Mouse (Mus musculus) gastrocnemius, postnatal 36 days (tissue): ENCODE results near the gene Trappc12. TPM values are rescaled to one million over a fixed set of nuclear protein-coding genes. Genes with fewer than 3 reads are reported as not detected.
A peak's percentile ranks its signal among the peaks of the same experiment; 100 is the strongest.

Source experiments
- DNase-seq, 2 experiments: peaks; one replicate each; pipeline ENCODE4 v3.0.0; 2022
- intact Hi-C: fragments of 180-260 bp; cut with DNase I; formaldehyde crosslinking; loops from one replicate; pipeline ENCODE4 v1.15.1; 2025
- long read RNA-seq, 2 experiments: library from polyadenylated mRNA; stranded (forward); transcript quantifications; one replicate each; pipeline ENCODE4 v2.0.0; 2021
- total RNA-seq, 2 experiments: library from RNA; stranded (reverse); gene quantifications; 2 replicates each; pipeline ENCODE4 v1.2.3; 2021

Trappc12 gene
- 10 to 100 TPM; 13.8 to 16.6 TPM for total RNA-seq
- long read RNA-seq, experiment 1, partial matches to known transcripts = 2 of 8 reads
- long read RNA-seq, experiment 1, other reads (novel, unspliced or antisense) = 3 of 8 reads
- long read RNA-seq, experiment 2, partial matches to known transcripts = 0 of 7 reads
- long read RNA-seq, experiment 2, other reads (novel, unspliced or antisense) = 4 of 7 reads

DNA sequence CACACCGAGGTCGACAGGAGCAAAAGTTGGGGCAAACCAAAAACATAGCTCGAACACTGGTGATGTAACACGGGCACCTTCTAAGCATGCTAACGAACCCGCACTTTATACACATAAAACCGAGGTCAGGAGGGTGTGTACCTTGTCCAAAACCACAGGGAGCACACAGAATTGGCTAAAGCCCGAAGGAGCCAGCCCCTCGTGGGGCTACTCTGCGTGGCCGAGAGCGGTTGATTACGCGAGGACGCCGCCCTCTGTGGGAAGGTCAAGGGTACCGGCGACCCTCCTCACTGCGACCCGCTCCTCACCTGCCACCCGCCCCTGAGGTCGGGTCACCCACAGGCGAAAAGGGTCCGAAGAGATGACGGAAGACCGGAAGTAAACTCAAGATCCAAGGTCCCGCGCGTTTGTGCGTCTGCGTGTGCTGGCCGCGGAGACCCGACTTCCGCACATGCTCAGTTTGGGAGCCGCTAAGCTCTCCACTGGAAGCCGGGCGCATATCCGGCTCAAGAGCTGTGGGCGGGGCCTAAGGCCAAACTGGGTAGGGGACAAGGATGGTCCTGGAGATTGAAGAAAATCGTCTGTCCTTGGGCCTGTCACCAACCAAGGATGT, at the start of gene Trappc12:
Gene Trappc12 (minus strand): TSS at position 452 of the 613 bp plus-strand sequence.
- intact Hi-C loops = loop anchor here (5.0 kb wide), 1 partner anchor 113 kb away; the partner anchor contains the start of gene Rps7

DNA sequence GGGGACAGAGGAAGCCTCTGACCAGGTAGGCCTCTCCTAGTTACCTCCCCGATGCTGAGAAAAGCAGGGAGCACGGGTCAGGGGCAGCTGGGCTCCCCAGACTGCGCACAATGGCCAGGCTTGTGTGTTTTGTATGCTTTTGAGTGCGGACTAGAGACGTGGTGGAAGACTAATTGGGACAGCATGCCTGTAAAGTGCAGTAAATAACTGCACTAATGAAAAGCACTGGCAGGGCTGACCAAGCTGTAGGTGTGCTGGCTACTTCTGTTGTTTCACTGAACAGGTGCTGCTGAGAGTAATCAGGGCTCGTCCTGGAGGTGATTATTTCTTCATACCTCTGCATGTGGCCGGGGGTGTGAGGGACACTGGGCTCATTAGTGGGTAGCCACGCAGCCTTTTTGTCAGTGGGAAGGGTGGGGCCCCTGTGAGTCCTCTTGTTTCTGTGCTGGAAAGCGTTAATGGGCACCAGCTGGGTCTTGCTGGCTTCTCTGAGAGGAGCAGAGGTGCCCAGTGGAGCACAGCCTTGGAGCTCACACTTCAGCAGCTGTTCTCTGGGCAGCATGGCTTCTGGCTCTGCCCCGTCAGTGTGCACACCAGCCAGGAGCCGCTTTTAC, 49.6 kb upstream of the Trappc12 start:
- no peak for DNase-seq
- intact Hi-C loops = no loop called here

More for the DNA sequence above, at the start of gene Trappc12:
- peak; percentile 72 to 84 for DNase-seq

DNA sequence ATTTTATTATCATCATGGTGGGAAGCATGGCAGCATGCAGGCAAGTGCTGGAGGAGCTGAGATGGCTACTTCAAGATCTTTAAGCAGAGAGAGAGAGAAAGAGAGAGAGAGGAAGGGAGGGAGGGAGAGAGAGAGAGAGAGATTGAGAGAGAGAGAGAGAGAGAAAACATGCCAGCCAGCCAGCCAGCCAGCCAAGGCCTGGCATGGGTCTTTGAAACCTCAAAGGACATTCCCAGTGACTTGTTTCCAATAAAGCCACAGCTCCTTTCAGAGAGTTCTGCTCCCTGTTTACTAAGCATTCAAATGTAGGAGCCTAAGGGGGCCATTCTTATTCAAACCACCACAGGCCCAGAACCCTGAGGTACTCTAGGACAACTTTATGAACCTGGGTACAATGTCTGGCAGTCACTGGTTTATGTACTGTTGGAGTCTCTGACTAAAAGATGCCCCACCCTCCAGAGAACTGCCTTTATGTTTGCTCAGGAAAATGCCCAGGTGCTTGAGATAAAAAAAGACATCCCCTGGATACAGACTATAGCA, 46.7 kb upstream of the Trappc12 start:
- intact Hi-C loops = no loop called here
- DNase-seq = no peak

DNA sequence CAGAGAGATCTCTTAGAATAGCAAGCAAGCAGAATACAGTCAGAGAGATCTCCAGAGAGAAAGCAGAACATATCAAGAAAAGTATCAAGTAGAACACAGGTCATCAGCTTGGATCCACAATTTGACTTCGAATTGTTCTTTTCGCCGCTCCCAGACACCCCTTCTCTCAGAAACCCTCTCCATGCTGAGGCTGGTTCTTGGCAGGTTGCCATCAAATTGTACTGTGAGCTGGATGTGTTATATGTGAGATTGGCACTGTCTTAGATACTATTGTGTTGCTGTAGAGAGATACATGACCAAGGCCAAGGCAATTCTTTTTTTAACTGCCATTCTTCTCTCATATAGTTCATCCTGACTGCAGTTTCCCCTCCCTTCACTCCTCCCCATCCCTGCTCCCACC, 44.8 kb upstream of the Trappc12 start:
- intact Hi-C loops = no loop called here
- DNase-seq = no peak

DNA sequence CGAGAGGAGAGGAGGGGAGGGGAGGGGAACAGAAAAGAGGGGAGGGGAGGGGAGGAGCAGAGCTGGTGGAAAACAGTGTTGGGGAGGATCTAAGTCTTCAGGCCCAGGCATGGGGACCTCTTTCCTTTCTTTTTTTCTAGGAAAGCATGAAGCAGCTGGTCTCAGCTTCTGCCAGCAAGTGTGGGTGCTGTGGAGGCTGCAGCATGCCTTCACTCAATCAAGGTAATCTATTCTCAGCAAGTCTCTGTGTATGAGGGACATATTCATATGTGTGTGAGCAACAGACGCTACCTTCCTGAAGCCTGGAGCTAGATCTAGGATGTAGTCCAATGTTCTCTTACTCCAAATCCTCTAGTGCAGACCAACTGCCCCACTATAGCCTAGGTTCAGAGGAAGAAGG, 43.4 kb upstream of the Trappc12 start:
- intact Hi-C loops = no loop called here

DNA sequence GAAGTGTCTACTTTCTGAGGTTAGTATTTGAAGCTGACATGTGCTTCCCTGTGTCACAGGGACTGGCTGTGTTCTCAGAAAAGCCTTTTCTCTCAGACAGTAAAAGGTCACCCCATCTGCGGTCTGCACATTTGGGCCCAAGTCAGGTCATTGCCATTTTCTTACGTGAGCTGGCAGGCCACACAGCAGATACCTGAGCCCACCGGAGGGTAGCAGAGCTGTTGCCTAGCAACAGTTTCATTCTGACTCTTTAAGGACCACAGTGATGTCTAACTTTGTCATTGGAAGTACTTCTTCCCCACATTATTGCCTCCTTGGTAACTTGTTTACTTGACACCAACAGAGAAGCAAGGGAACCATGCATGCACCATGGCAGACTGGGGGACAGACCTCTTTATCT, 42.3 kb upstream of the Trappc12 start:
- DNase-seq = no peak
- intact Hi-C loops = no loop called here

More for the DNA sequence above, 43.4 kb upstream of the Trappc12 start:
- DNase-seq = no peak

DNA sequence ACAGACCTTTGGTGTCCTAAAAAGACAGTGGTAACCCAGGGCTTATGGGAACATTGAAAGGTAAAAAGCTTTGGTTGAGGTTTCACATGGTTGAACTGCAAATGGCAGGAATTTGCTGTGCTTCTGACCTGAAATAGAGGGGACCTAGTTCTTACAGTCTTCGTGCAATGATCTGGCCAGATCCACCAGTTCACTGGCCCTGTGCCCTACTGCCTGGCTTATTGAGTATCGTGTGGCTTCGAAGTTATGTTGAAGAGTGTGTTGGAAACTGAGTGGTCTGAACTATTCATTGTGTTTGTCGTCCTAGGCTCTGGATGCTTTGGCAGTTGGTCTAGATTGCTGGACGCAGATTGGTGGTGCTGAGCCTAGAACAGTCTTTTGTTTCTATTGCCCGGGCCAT, 36.0 kb upstream of the Trappc12 start:
- no peak for DNase-seq
- intact Hi-C loops = no loop called here

DNA sequence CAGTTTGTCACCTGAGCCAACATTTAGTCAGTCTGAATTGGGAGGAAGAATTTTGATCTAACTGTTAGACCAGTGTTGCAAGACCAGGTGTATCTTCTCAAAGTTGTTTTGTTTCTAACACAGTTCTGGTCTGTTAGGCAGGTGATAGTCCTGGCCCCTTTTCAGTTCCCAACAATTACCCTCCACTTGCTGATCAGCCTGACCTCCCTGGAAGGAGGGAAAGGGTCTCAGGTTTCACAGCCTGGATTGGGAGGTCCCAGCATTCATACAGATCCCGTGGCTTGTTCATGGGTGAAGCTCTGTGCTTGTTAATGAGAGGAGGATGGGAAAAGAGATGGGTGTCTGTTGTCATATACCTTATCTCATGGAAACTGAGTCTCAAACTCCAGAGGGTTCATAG, 35.0 kb upstream of the Trappc12 start:
- intact Hi-C loops = no loop called here
- DNase-seq = no peak

DNA sequence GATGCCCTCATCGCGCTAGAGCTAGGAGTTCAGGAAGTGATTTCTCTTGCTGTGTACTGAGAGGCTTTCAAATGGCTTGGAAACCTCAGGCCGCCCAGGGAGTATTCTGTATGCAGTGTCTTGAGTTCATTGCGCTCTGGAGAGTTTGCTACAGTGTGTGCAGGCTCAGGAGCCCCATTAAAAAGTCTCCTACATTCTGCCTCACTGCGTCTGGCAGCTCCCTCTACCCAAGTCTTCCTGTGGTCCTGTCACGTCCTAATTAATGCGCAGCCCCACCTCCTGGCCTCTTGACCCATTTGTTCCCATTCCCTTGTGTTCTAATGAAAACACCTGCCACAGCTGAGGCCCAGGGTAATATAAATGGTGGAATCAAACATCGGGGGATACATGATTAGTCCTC, 34.6 kb upstream of the Trappc12 start:
- intact Hi-C loops = no loop called here
- DNase-seq = no peak

DNA sequence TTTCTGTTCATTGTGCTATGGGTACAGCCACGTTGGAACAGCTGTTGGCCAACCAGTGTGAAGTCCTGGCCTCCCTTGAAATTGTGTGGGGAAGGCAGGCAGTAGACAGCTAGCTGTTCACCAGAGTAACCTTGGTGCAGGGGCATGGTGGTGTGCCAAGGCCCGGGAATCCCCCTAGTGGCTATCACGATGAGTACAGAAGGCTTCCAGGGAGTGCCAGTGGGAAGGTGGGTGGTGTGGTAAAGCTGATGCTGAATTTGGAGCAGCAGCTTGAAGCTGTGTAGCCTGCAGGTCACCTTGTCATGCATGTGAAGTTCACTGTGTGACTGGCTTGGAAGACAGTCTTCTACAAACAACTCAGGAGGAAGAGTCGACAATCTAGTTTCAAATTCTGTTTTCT, 34.1 kb upstream of the Trappc12 start:
- intact Hi-C loops = no loop called here
- no peak for DNase-seq

DNA sequence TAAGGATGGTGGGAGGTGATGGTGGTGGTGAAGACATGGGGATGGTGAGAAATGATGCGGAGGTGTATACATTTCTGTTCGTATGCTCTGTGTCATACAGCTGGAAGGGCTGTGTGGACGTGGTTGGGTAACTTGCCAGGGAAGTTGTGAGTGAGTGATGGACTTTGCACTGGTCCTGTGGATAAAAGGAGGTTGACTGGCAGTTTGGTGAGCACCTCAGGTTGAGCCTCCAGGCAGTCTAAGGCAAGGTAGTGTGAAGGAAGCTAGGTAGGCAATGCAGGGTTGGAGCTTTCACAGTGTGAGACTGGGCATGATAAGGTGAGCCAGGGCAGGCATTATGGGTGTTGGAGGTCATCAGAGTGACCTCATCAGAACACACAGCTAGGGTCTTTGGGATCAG, 32.4 kb upstream of the Trappc12 start:
- DNase-seq = no peak
- intact Hi-C loops = no loop called here

DNA sequence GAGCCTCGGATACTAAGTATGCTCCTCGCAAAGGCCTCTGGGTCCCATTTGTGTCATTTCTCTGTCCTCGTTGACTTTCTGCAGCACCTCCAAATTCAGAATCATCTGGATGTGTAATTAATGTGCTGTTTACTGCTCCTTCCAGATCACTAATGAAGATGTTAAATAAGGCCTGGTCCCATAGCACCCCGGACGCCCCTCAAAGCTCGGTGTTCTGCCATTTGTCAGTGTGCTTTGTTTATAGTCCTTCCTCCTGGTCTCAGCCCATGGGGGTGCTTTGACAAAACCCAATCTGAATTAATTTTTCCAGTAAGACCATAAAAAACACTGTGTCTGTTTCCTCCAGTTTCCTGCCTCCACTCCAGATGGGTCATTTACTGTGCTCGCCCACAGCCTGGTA, 29.9 kb upstream of the Trappc12 start:
- intact Hi-C loops = no loop called here
- DNase-seq = no peak

DNA sequence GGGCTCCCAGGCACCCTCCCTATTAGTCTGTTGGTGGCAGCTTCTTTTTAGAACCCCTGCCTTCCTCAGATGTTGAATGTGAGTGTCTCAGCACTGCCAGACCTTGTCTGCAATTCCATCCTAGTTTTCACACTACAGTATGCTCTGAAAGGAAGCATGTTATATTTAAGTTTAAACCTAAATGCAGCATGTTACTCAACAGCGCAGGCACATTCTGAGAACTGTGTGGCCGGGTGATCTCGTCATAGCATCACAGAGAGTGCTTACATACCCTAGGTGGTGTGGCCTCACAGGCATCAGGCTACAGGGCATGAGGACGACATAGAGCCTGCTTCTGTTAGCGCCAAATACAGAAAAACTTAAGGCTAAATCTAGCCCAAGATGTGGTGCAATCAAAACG, 25.4 kb upstream of the Trappc12 start:
- intact Hi-C loops = no loop called here
- no peak for DNase-seq

DNA sequence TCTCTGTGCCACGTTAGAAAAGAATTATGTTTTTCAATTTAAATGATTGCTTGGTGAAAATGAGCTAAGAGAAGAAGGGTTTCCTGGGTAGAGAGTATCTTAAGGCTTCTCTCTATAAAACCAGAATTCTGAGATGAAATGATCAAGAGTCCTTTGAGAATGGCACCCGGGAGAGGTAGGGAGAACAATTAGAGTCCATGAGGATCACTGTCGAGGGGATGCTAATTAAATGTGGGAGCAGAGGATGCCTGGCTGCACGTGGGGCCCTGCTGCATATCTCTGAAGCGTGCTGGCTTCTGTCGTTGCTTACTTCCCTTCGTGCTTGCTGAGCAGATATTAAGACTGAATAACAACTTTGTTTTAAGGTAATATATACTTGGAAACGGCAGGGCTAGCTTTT, 24.8 kb upstream of the Trappc12 start:
- DNase-seq = no peak
- intact Hi-C loops = no loop called here

DNA sequence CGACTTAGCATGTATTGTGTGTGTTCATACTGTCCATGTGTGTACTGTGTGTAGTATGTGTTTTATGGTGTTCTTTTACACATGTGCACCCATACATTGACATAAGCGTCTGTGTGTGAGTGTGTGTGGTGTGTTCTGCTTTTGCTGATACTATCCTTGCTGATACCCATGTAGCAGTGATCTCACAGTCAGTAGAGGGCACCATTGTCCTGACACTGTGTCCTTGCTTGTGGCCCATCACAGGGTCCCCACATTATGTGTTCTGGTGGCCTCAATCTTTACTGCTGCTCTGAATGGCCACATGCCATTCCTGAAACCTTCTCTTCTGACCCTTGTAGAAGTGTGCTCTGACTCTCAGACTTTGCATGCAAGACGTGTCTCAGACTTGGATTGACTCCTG, 23.5 kb upstream of the Trappc12 start:
- intact Hi-C loops = no loop called here

DNA sequence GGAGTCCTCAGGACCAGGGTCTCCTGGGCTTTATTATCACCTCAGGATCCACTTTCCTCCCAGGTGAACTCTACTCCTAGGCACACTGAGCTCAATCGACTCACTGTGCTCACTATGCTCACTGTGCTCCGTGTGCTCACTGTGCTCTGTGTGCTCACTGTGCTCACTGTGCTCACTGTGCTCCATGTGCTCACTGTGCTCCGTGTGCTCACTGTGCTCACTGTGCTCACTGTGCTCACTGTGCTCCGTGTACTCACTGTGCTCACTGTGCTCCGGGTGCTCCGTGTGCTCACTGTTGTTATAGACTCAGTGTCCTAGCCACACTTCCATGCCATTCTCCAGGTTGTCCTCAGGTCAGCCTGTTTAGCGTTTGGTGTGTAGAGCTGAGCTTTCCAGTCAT, 19.7 kb upstream of the Trappc12 start:
- intact Hi-C loops = no loop called here
- DNase-seq = no peak

More for the DNA sequence above, 23.5 kb upstream of the Trappc12 start:
- DNase-seq = no peak

DNA sequence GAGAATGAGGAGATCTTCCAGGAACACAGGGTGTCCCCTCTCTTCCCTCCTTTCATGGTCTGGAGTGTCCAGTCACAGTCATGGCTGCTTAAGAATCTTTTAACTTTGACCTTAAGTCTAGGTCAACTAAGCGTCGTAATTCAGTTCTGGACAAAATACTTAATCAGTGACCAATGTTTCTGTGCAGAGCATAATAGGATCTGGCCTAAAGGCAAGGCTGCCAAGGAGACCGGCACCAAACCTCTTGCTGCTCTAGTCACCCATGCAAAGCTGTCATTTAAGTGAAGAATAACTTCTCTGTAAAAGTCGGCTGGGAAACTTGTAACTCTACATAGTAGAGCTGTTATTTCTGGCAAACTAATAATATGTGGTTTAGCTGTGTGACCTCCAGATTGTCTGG, 5.7 kb upstream of the Trappc12 start:
- intact Hi-C loops = no loop called here
- no peak for DNase-seq

DNA sequence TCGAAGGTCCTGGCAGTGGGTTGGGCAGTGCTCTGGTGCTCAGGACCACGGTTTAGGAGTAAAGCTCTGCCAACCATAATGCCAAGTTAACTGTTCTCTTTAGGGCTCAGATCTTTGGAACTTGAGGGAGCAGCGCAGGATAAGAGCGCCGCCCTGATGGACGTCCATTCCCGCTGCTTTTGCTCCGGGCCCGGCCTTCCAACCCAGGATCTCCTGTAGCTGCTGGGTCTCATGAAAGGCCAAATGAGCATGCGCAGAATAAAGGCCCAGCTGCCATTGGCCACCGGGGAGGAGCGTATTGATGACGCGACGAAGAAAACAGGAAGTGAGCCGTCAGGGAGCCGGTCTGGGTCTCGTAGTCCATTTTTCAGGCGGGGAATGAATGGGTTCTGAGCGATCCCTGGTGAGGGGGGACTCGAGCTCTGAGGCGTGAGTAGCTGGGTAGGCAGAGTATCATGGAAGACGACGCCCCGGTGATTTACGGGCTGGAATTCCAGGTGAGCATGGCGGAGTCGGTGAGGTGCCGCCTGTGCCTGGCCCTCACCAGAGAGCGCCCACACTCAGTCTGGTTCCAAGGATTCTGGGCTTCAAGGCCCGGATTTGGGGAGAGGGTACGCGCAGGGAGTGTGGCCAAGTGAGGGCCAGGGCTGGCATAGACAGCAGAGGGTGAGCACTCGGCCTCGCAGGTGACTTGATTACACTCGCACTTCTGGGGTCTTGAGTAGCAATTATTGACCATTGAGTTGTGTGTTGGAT, 1.4 kb upstream of the Trappc12 start, which contains the start of gene Eipr1:
Gene Eipr1 (plus strand): TSS at position 296 of the 756 bp plus-strand sequence.
- intact Hi-C loops = loop anchor here (5.0 kb wide), 1 partner anchor 114 kb away; the partner anchor contains the start of gene Rps7
- peak; percentile 67 to 85 for DNase-seq

DNA sequence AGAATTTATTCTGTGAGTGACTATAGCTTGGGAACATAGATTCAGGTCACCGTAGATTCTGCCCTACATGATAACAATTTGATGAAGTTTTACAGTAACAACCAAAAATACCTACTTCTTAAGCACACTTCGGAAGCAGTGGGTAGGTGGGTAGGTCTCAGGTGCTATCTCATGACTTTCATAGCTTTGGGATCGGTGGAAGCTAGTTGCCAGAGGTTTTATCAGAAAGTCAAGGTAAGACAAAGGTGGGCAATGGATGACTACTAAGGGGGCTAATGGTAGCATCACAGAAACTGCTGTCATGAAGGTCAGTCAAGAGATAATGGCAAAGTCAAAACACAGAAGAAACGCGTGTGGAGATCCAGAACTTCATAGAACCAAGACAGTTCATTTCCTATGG, 604 bp upstream of the Trappc12 start:
- intact Hi-C loops = loop anchor here (5.0 kb wide), 1 partner anchor 114 kb away; the partner anchor contains the start of gene Rps7
- DNase-seq = no peak

DNA sequence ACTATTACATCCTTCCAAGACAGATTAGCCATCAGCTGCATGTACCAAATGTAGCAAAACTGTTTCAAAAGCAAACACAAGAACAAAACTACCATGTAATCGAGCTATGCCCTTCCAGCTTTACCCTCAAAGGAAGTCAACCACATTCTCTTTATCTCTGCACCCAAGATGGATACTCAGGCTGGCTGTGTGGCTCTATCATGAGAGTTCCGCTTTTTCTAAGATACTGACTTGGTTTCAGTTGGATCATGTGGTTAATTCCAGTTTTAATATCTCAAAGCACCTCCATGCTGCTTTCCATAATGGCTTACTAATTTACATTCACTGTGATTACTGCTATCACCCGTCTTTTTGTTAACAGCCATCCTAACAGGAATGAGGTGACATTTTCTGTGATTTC, 6.9 kb downstream of the Trappc12 start:
- intact Hi-C loops = no loop called here
- no peak for DNase-seq

DNA sequence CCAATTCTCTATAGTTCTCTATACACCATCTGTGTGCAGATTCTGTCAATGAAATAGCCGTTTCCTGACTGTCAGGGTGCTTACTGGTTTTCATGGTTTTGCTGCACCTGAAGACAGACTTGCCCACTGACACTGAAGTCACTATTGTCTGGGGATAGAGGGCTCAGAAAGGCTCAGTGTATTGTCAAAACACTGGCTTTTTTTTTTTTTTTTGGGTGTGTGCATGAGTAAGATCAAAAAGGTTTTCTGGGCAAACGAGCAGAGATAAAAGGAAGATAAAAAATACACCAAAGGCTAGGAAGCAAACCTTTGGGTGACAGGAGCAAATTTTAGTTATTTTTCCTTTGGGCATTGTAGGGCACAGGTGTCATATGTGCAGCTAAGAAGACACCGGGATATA, 15.0 kb downstream of the Trappc12 start:
- DNase-seq = no peak
- intact Hi-C loops = no loop called here
